8 mouse cellular contexts compared by ENCODE assay signal in the genomic region with DNA sequence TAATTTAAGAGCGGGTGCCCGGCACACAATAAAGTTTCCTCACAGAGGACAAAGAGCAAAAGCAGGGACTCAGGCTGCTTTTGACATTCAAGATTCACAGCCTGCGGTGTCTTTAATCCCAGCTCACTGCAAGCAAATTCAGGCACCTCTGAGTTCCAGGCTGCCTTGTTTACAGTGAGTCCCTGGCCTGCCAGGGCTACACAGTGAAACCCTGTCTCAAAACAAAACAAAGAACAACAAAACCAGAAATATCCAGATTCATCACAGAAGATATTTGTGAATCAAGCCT. TPM values are rescaled to one million over a fixed set of nuclear protein-coding genes. Genes with fewer than 3 reads are reported as not detected.
DNase-seq lines count a peak whose midpoint lies in the region; ATAC-seq and TF ChIP-seq lines count a peak whose summit lies in the region.

No protein-coding gene starts in this region.

- WGBS in heart, embryonic 12.5 days: 10% methylated on average over 3 of the region's 3 CpGs
- WGBS in forebrain, embryonic 14.5 days: 4% methylated on average over 3 of the region's 3 CpGs
- 23% methylated on average over 3 of the region's 3 CpGs for WGBS in liver, embryonic 12.5 days (ENCODE audit: insufficient replicate concordance)
- WGBS in stomach, postnatal 0 days: 4% methylated on average over 3 of the region's 3 CpGs

- TF ChIP-seq EP300 in stomach, postnatal 0 days (optimal IDR thresholded peaks at IDR 0.05): no peak

- no peaks in the 10 kb centered on the region for H3K9me3 ChIP-seq in heart, embryonic 12.5 days (replicated peaks)
- H3K9me3 ChIP-seq in forebrain, embryonic 14.5 days (replicated peaks; ENCODE audit: control insufficient read depth, low read length): no peaks in the 10 kb centered on the region
- H3K9me3 ChIP-seq in liver, embryonic 12.5 days (replicated peaks): no peaks in the 10 kb centered on the region
- no peaks in the 10 kb centered on the region for H3K9me3 ChIP-seq in stomach, postnatal 0 days (ENCODE audit: control insufficient read depth, low read length)

- intact Hi-C loops in heart, postnatal 10 days (cut with DNase I): no loop called here

- H3K4me3 ChIP-seq in heart, embryonic 12.5 days: peak overlapping the region; percentile 70
- peak overlapping the region; percentile 45 for H3K4me3 ChIP-seq in forebrain, embryonic 14.5 days (ENCODE audit: low read depth, low read length)
- H3K4me3 ChIP-seq in liver, embryonic 12.5 days: peak overlapping the region; percentile 66
- H3K4me3 ChIP-seq in stomach, postnatal 0 days (ENCODE audit: low read depth, low read length): peak overlapping the region; percentile 54

- H3K27me3 ChIP-seq in heart, embryonic 12.5 days (replicated peaks): no peaks in the 10 kb centered on the region
- no peaks in the 10 kb centered on the region for H3K27me3 ChIP-seq in forebrain, embryonic 14.5 days (replicated peaks; ENCODE audit: control insufficient read depth, insufficient read depth, low read length)
- H3K27me3 ChIP-seq in liver, embryonic 12.5 days (replicated peaks): no peaks in the 10 kb centered on the region
- H3K27me3 ChIP-seq in stomach, postnatal 0 days (ENCODE audit: control insufficient read depth, insufficient read depth, low read length): no peaks in the 10 kb centered on the region

- H3K4me1 ChIP-seq in heart, embryonic 12.5 days (replicated peaks): no peaks in the 10 kb centered on the region
- H3K4me1 ChIP-seq in forebrain, embryonic 14.5 days (ENCODE audit: control insufficient read depth, insufficient read depth, low read length): no peaks in the 10 kb centered on the region
- H3K4me1 ChIP-seq in liver, embryonic 12.5 days: peaks cover 15% of the 10 kb centered on the region
- no peaks in the 10 kb centered on the region for H3K4me1 ChIP-seq in stomach, postnatal 0 days (replicated peaks; ENCODE audit: control insufficient read depth, insufficient read depth)

- peaks cover 8% of the 10 kb centered on the region for H3K36me3 ChIP-seq in heart, embryonic 12.5 days
- no peaks in the 10 kb centered on the region for H3K36me3 ChIP-seq in forebrain, embryonic 14.5 days (ENCODE audit: control insufficient read depth, insufficient read depth, low read length)
- peaks cover 10% of the 10 kb centered on the region for H3K36me3 ChIP-seq in liver, embryonic 12.5 days
- no peaks in the 10 kb centered on the region for H3K36me3 ChIP-seq in stomach, postnatal 0 days (ENCODE audit: control insufficient read depth, insufficient read depth, low read length)

- H3K9ac ChIP-seq in heart, embryonic 12.5 days: peak overlapping the region; percentile 77; the same call in 1 of the 2 replicates
- H3K9ac ChIP-seq in forebrain, embryonic 14.5 days (ENCODE audit: low read length): peak overlapping the region; percentile 66; the same call in 1 of the 2 replicates
- peak overlapping the region; percentile 72 for H3K9ac ChIP-seq in liver, embryonic 12.5 days
- peak overlapping the region; percentile 9; the same call in 1 of the 2 replicates for H3K9ac ChIP-seq in stomach, postnatal 0 days (ENCODE audit: low read length)

- H3K4me2 ChIP-seq in heart, embryonic 12.5 days: peak overlapping the region; percentile 76
- H3K4me2 ChIP-seq in forebrain, embryonic 14.5 days (ENCODE audit: low read length): peak overlapping the region; percentile 68
- peak overlapping the region; percentile 71 for H3K4me2 ChIP-seq in liver, embryonic 12.5 days
- peak overlapping the region; percentile 69 for H3K4me2 ChIP-seq in stomach, postnatal 0 days (replicated peaks; ENCODE audit: low read depth)

- no peak for DNase-seq in heart, postnatal 10 days
- peak; percentile 17 for DNase-seq in MN1 (ENCODE audit: low spot score)
- DNase-seq in forebrain, embryonic 14.5 days (ENCODE audit: low spot score): no peak
- no peak for DNase-seq in stomach, postnatal 0 days (ENCODE audit: low spot score)
- DNase-seq in thymus, postnatal 14 days: no peak
- DNase-seq in ovary, adult 18-20 months (ENCODE audit: low spot score): no peak

- no peak for TF ChIP-seq CTCF in stomach, postnatal 0 days (IDR thresholded peaks at IDR 0.05; ENCODE audit: low read depth)

- no peak for ATAC-seq in heart, embryonic 12.5 days (ENCODE audit: insufficient number of reproducible peaks, low FRiP score)
- peak; percentile 51 for ATAC-seq in forebrain, embryonic 14.5 days
- no peak for ATAC-seq in liver, embryonic 12.5 days
- peak; percentile 14; the same call in 1 of the 2 replicates for ATAC-seq in stomach, postnatal 0 days (ENCODE audit: low FRiP score, low TSS enrichment)

- no peak overlapping the region for H3K27ac ChIP-seq in heart, embryonic 12.5 days (ENCODE audit: poor library complexity, severe bottlenecking)
- no peak overlapping the region for H3K27ac ChIP-seq in forebrain, embryonic 14.5 days (ENCODE audit: low read depth, low read length)
- peak overlapping the region; percentile 36; the same call in 1 of the 2 replicates for H3K27ac ChIP-seq in liver, embryonic 12.5 days
- H3K27ac ChIP-seq in stomach, postnatal 0 days (replicated peaks): no peak overlapping the region

RNA-seq across cellular contexts. Expression of a gene that starts 0.5 kb away (rescaled TPM):
- 6.2 and 7.2 TPM in 2 replicates for polyA plus RNA-seq in heart, embryonic 12.5 days (2016; fragmentation: Nextera tagmentation; extraction: Ambion mirVana)
- total RNA-seq in heart, postnatal 10 days (2021): 1 to 10 TPM; 4.5 to 5.6 TPM
- polyA plus RNA-seq in forebrain, embryonic 14.5 days (2014; fragmentation: Nextera tagmentation; extraction: Ambion mirVana): 7.6 and 9.6 TPM in 2 replicates
- polyA plus RNA-seq in liver, embryonic 12.5 days (2016; fragmentation: Nextera tagmentation; extraction: Ambion mirVana): 5.5 and 6.6 TPM in 2 replicates
- 4.6 and 4.7 TPM in 2 replicates for polyA plus RNA-seq in stomach, postnatal 0 days (2015; fragmentation: Nextera tagmentation; extraction: Ambion mirVana)

RNA-seq across cellular contexts. Expression of a gene that starts 30.7 kb away (rescaled TPM):
- 0.17 and 0.69 TPM in 2 replicates for polyA plus RNA-seq in heart, embryonic 12.5 days (2016; fragmentation: Nextera tagmentation; extraction: Ambion mirVana)
- total RNA-seq in heart, postnatal 10 days (2021): under 1 TPM in 1 of 2 experiments, not detected in 1; 0.25 TPM
- polyA plus RNA-seq in forebrain, embryonic 14.5 days (2014; fragmentation: Nextera tagmentation; extraction: Ambion mirVana): 0.34 and 0.72 TPM in 2 replicates
- 0.05 and 1.6 TPM in 2 replicates for polyA plus RNA-seq in liver, embryonic 12.5 days (2016; fragmentation: Nextera tagmentation; extraction: Ambion mirVana)
- polyA plus RNA-seq in stomach, postnatal 0 days (2015; fragmentation: Nextera tagmentation; extraction: Ambion mirVana): 1.3 and 1.5 TPM in 2 replicates

RNA-seq across cellular contexts. Expression of a gene that starts 32.1 kb away (rescaled TPM):
- 1.3 and 2.0 TPM in 2 replicates for polyA plus RNA-seq in heart, embryonic 12.5 days (2016; fragmentation: Nextera tagmentation; extraction: Ambion mirVana)
- total RNA-seq in heart, postnatal 10 days (2021): 10 to 100 TPM; 11.8 to 17.4 TPM
- polyA plus RNA-seq in forebrain, embryonic 14.5 days (2014; fragmentation: Nextera tagmentation; extraction: Ambion mirVana): 3.4 and 3.8 TPM in 2 replicates
- 1.9 and 3.3 TPM in 2 replicates for polyA plus RNA-seq in liver, embryonic 12.5 days (2016; fragmentation: Nextera tagmentation; extraction: Ambion mirVana)
- 1.9 and 2.4 TPM in 2 replicates for polyA plus RNA-seq in stomach, postnatal 0 days (2015; fragmentation: Nextera tagmentation; extraction: Ambion mirVana)

RNA-seq across cellular contexts. Expression of a gene that starts 48.4 kb away (rescaled TPM):
- polyA plus RNA-seq in heart, embryonic 12.5 days (2016; fragmentation: Nextera tagmentation; extraction: Ambion mirVana): 10.5 and 11.2 TPM in 2 replicates
- total RNA-seq in heart, postnatal 10 days (2021): 1 to 10 TPM; 5.2 to 5.9 TPM
- polyA plus RNA-seq in forebrain, embryonic 14.5 days (2014; fragmentation: Nextera tagmentation; extraction: Ambion mirVana): 12.2 and 14.8 TPM in 2 replicates
- 4.1 TPM in 2 replicates for polyA plus RNA-seq in liver, embryonic 12.5 days (2016; fragmentation: Nextera tagmentation; extraction: Ambion mirVana)
- 5.6 and 5.8 TPM in 2 replicates for polyA plus RNA-seq in stomach, postnatal 0 days (2015; fragmentation: Nextera tagmentation; extraction: Ambion mirVana)

RNA-seq across cellular contexts. Expression of a gene that starts 52.3 kb away (rescaled TPM):
- 3.2 and 3.9 TPM in 2 replicates for polyA plus RNA-seq in heart, embryonic 12.5 days (2016; fragmentation: Nextera tagmentation; extraction: Ambion mirVana)
- 1 to 10 TPM; 1.5 to 2.3 TPM for total RNA-seq in heart, postnatal 10 days (2021)
- 3.3 and 4.6 TPM in 2 replicates for polyA plus RNA-seq in forebrain, embryonic 14.5 days (2014; fragmentation: Nextera tagmentation; extraction: Ambion mirVana)
- 1.6 and 3.1 TPM in 2 replicates for polyA plus RNA-seq in liver, embryonic 12.5 days (2016; fragmentation: Nextera tagmentation; extraction: Ambion mirVana)
- polyA plus RNA-seq in stomach, postnatal 0 days (2015; fragmentation: Nextera tagmentation; extraction: Ambion mirVana): 4.1 and 4.8 TPM in 2 replicates

Comparison
In these comparisons a context has a peak if more than half of its experiments do, and no peak if none do; other contexts are left out.
1. ATAC-seq: peak in forebrain, embryonic 14.5 days (single experiment) and stomach, postnatal 0 days (single experiment); none in heart, embryonic 12.5 days (single experiment) and liver, embryonic 12.5 days (single experiment).
2. H3K9ac ChIP-seq: peak in every context shown above with its lines; median percentile 77 in heart, embryonic 12.5 days; 72 in liver, embryonic 12.5 days; 66 in forebrain, embryonic 14.5 days; 9 in stomach, postnatal 0 days.
3. Peak in every context shown above with its lines, with median percentiles within 50 percentile points of each other: H3K4me2 ChIP-seq and H3K4me3 ChIP-seq.